Mouse (Mus musculus) c-Kit-positive CD71-negative TER-119-negative erythroid progenitor cells, embryonic 14.5 days (primary cell): ENCODE data around the gene Il10.
A peak's percentile ranks its signal among the peaks of the same experiment; 100 is the strongest.

ENCODE experiments used
- DNase-seq: peaks from one replicate; pipeline ENCODE4 v3.0.0-alpha.2; 2013; ENCODE audit warnings: low read depth

Gene Il10

DNA sequence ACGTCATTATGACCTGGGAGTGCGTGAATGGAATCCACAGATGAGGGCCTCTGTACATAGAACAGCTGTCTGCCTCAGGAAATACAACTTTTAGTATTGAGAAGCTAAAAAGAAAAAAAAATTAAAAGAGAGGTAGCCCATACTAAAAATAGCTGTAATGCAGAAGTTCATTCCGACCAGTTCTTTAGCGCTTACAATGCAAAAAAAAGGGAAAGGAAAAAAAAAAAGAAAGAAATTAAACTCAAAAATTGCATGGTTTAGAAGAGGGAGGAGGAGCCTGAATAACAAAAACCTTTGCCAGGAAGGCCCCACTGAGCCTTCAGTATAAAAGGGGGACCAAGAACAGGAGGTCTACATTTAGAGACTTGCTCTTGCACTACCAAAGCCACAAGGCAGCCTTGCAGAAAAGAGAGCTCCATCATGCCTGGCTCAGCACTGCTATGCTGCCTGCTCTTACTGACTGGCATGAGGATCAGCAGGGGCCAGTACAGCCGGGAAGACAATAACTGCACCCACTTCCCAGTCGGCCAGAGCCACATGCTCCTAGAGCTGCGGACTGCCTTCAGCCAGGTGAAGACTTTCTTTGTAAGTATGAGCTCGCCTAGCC, at the start of gene Il10:
Gene Il10, plus strand, starts transcription at position 354 of the 607 bp plus-strand sequence.
- DNase-seq: no peak

GRCm38 (mm10) chr1:130979455-130979854, 40.2 kb upstream of the Il10 start:
- peak; percentile 61 for DNase-seq

DNA sequence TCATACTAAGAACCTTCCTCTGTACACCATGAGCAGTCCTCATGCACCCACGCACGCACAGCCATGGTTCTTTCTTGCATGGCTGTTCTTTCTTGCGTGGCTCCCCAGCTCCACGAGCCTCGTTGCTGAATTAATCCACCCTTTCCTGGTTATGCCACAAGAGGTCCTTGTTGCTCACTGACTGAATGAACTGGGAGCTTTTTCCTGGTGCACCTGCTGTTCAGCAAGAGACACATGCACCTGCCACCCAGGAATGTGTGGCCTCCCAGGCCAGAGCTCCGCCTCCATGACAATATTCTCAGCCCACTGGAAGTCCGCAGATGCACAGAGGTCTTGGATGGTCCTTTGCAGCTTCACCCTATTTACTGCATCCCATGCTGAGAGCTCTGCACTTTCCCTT, 35.2 kb upstream of the Il10 start:
- DNase-seq: no peak

DNA sequence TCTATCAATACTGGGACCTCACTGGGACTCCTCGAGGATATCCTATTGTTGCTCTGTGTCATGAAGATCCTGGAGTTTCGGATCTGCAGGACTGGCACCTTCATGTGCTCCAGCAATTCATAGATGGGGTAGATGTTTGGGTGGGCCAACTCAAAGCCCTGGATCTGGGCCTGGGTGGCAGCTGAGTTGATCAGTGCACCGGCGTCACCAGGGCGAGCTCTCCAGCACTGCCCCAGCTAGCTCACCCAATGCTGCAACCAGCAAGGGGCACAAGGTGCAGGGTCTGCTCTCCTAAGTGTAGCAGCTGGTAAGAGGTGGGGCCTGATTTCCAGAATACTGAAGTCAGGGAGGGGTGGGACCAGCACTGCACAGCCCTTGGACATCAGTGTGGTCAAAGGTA, 32.6 kb upstream of the Il10 start:
- no peak for DNase-seq

- DNase-seq: no peak
Measured at GRCm38 (mm10) chr1:130987418-130987817, 32.2 kb upstream of the Il10 start.

GRCm38 (mm10) chr1:130989331-130989730, 30.3 kb upstream of the Il10 start:
- DNase-seq: no peak

- no peak for DNase-seq
Measured at GRCm38 (mm10) chr1:130990448-130990847, 29.2 kb upstream of the Il10 start.

DNA sequence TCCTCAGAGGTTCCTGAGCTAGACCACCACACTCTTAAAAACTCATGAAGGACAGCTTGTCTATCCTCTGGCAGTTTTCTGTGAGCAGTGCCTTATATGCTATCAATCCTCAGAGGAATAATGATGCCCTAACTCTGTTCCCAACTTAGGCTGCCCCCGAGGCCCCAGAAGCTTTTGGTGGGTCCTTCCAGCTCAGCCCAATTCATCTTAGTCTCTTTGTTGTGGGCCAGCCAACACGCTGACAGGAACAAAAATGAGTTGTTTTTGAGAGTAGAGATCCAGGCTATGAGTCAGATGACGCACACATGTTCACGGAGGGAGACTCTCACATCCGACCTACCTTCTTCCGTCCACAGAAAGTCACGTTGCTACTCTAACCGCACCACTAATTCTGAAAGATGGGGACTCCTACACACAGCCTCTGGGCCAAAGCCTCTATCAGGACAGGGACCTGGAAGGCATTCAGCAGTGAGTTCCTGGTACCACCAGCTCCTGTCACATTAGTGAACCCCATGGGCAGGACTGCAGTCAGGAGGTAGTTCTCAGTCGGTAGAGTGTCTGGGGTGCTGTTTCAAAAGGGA, 26.0 kb upstream of the Il10 start:
- no peak for DNase-seq

- no peak for DNase-seq
Measured at GRCm38 (mm10) chr1:130995515-130995914, 24.1 kb upstream of the Il10 start.

- no peak for DNase-seq
Measured at GRCm38 (mm10) chr1:130996356-130996755, 23.3 kb upstream of the Il10 start.

DNA sequence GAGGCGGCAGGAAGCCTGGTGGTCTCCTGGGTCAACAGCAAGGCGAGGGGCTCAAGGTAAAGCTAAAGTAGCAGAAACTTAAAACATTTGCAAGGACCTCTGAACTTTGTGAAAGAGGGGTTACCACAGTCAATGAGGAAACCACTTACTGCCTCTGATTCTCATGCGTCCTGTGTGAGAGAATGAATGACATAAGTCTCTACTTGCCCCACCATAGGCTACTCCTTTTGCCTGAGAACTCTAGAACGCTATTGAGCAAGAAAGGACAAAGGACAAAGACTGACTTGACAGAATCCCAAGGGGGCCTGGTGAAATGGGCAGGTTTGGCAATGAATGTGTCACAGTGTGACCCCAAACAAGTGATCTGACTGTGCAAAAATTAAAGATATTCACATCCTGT, 22.2 kb upstream of the Il10 start:
- DNase-seq: no peak

GRCm38 (mm10) chr1:130998321-130998720, 21.3 kb upstream of the Il10 start:
- no peak for DNase-seq

DNA sequence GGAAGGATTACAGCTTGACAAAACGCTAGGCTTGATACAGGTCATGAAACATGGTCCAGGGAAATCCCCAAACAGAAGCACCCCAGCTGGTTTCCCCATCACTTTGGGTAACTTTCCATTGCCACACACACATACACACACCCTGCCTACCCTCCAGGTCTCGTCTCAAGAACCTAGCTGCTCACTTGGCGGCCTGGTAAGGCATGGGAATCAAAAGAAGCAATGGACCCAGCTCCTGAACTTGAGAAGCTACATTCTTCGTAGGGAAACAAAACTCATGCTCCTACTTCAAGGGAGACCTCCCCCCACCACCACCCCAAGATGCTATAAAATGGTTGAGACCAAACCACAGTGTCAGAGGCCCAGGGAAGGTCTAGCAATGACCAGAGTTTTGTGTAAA, 19.9 kb upstream of the Il10 start:
- DNase-seq: no peak

- no peak for DNase-seq
Measured at GRCm38 (mm10) chr1:131000296-131000695, 19.3 kb upstream of the Il10 start.

- DNase-seq: no peak
Measured at GRCm38 (mm10) chr1:131002561-131002960, 17.1 kb upstream of the Il10 start.

DNA sequence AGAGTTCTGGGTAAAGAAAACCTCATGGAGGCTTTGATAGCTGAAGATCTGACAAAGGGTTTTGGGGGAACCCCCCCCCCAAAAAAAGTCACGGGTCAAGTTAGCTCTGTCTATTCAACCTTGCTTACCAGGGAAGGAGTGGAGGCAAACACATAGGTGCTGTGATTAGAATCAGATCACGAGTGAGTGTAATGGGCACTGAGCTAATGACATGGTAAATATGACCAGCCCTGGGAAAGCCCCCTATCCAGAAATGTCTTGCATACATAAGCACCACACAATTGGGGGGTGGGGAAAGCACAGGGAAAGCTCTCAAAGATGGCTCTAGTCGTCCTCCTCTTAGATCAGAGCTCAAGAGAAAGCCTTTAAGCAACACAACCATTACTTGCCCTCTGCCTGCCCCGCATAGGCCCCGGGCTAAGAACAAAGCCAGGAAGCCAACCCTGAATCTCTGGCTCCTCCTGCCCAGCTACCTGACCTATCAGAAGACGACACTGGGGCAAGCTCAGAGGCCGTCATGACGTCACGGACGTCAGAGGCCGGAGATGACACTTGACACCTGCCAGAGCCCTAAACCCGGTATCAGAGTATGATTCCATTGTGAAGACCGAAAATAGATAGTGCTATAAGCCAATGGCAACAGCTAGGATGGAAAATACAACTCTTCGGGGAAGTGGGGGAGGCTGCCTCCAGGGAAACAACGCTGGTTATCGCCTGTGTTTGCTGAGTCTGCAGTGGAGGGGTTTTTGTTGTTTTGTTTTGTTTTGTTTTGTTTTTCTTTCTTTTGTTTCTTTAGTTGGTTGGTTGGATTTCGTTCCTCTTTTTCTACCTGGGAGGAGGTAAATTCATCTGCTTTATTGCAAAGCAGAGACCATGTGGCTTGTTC, 16.4 kb upstream of the Il10 start:
- DNase-seq: no peak

GRCm38 (mm10) chr1:131006069-131006468, 13.6 kb upstream of the Il10 start:
- no peak for DNase-seq

DNA sequence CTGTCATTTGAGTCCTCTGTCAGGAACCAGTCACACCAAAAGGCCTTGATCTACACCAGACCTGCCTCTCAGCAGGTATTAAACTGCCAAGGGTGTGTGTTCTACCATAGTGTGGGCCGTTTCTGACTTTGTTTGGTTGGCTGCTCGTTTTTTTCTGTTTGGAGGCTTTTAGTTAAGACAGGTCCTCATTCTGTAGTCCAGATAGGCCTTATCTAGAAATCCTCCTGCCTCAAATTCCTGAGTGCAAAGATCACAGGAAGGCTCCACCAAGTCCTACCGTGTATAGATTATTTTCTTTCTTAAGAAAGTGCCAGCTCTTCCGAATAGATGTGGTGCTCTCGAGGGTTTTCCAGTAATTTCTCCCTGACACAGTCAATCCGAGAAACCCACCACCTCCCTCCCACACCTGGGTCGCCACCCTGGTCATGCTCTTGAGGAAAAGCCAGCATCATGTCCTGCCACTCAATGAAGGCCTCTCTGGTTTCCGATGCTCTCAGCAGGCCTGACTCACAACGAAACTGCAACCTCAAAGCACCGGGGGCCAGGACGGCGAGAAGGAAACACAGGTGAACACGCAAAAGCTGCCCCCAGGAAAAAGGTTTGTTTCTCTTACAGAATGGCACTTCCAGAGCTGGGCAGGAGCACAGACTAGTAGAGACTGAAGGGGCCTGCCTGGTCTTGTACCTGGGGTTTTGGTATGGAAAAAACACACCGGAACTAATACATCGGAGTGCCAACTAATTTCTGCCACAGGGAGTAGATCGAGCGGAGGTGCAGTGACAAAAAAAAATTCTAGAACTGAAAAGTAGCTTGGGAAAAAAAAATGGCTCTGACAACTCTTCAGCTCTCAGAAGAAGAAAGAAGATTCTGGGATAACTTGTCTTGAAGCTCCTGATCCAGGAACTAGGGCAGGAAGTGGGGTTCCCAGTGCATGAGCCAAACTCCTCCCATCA, 9.2 kb upstream of the Il10 start:
- DNase-seq: no peak

DNA sequence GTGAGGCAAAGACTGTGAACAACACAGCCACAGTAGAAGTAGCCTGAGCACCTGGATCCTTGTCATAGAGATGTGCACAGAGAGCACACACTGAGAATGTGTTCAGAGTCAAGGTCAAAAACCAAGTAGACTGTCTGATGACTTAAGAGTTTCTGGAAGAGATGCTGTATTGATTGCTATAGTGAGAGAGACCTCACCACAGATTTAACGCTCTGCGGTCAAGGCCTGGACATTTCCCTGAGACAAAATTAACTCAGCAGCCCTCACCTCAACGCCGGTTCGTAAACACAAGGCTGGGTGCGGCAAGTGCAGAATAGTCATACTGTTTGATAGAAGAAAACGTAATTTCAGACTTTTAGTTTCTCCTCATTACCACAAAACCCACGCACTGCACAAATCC, 7.2 kb upstream of the Il10 start:
- DNase-seq: no peak

- DNase-seq: no peak
Measured at GRCm38 (mm10) chr1:131013926-131014325, 5.7 kb upstream of the Il10 start.

GRCm38 (mm10) chr1:131015281-131015680, 4.4 kb upstream of the Il10 start:
- no peak for DNase-seq

GRCm38 (mm10) chr1:131015879-131016278, 3.8 kb upstream of the Il10 start:
- no peak for DNase-seq
